Mouse (Mus musculus) CH12.LX (cell line): ENCODE measurements around the gene Npepps. TPM values are rescaled to one million over a fixed set of nuclear protein-coding genes. Genes with fewer than 3 reads are reported as not detected.

Source experiments
- DNase-seq: peaks from one replicate; pipeline ENCODE4 v3.0.0-alpha.2; 2013; ENCODE audit errors: extremely low read depth
- H3K27ac ChIP-seq: 2 replicates; pipeline ENCODE4 v1.5.1; 2012; ENCODE audit warnings: low read depth, mild to moderate bottlenecking, control low read depth, moderate library complexity; ENCODE audit not compliant: insufficient read depth
- H3K27me3 ChIP-seq: replicated peaks from 2 replicates; pipeline ENCODE3; 2012; ENCODE audit warnings: inconsistent platforms
- H3K36me3 ChIP-seq, 2 experiments: replicated peaks in 1 of 2; 2 replicates each; pipeline versions ENCODE3 to v1.6.1; 2012; ENCODE audit warnings: inconsistent platforms in 1 of 2, low read length in 1 of 2, mild to moderate bottlenecking in 1 of 2, mixed read lengths in 1 of 2, moderate library complexity in 1 of 2; ENCODE audit not compliant: control insufficient read depth in 1 of 2, insufficient read depth in 1 of 2
- H3K4me1 ChIP-seq, 2 experiments: 2 replicates each; pipeline ENCODE4 v1.6.1; 2012; ENCODE audit warnings: inconsistent platforms in 1 of 2, moderate library complexity in 1 of 2; ENCODE audit not compliant: insufficient read depth in 2 of 2, control insufficient read depth in 1 of 2
- H3K4me2 ChIP-seq: 2 replicates; pipeline ENCODE4 v1.6.1; 2012; ENCODE audit warnings: low read depth, mild to moderate bottlenecking, control low read depth; ENCODE audit not compliant: poor library complexity, insufficient read depth, severe bottlenecking
- H3K4me3 ChIP-seq, 3 experiments: fragments of 150-350 bp in 1 of 3; sonication (generic) in 1 of 3; replicated peaks in 1 of 3; 2 replicates each; pipeline versions ENCODE3 to v1.5.1; 2011 to 2012; ENCODE audit warnings: low read depth in 2 of 3, low read length in 2 of 3, mild to moderate bottlenecking in 2 of 3, moderate library complexity in 2 of 3, control low read depth in 1 of 3, improper control_type of control experiment in 1 of 3, inconsistent platforms in 1 of 3, mixed read lengths in 1 of 3; ENCODE audit not compliant: poor library complexity in 1 of 3
- H3K79me2 ChIP-seq: replicated peaks from 2 replicates; pipeline ENCODE4 v1.6.1; 2012; ENCODE audit warnings: mild to moderate bottlenecking, moderate library complexity; ENCODE audit not compliant: control insufficient read depth, poor library complexity, insufficient read depth, severe bottlenecking; ENCODE audit errors: extremely low read depth
- H3K9ac ChIP-seq: 2 replicates; pipeline ENCODE4 v1.6.1; 2012; ENCODE audit warnings: low read depth, mild to moderate bottlenecking, control low read depth, moderate library complexity; ENCODE audit not compliant: insufficient read depth
- H3K9me3 ChIP-seq: replicated peaks from 2 replicates; pipeline ENCODE3; 2012; ENCODE audit warnings: low read length, inconsistent platforms, mixed read lengths
- BHLHE40 ChIP-seq: IDR thresholded peaks from 2 replicates; pipeline ENCODE4 v1.6.1; 2011; ENCODE audit warnings: mild to moderate bottlenecking, low read depth, low read length, improper control_type of control experiment
- CHD1 ChIP-seq: IDR thresholded peaks from 2 replicates; pipeline ENCODE4 v1.6.1; 2012; ENCODE audit warnings: low read depth, low read length, improper control_type of control experiment, inconsistent platforms
- CTCF ChIP-seq, 2 experiments: IDR thresholded peaks in 1 of 2; conservative IDR thresholded peaks in 1 of 2; 2 replicates each; pipeline ENCODE4 v1.5.1; 2011 to 2012; ENCODE audit warnings: low read depth in 2 of 2, low read length in 2 of 2, improper control_type of control experiment in 1 of 2, inconsistent platforms in 1 of 2, mild to moderate bottlenecking in 1 of 2, moderate library complexity in 1 of 2
- E2F4 ChIP-seq: IDR thresholded peaks from 2 replicates; pipeline ENCODE4 v1.6.1; 2011; ENCODE audit warnings: low read depth, low read length, improper control_type of control experiment; ENCODE audit not compliant: insufficient replicate concordance
- ELF1 ChIP-seq: IDR thresholded peaks from 2 replicates; pipeline ENCODE4 v1.6.1; 2014; ENCODE audit warnings: low read depth, mild to moderate bottlenecking, inconsistent platforms, low read length, improper control_type of control experiment
- ETS1 ChIP-seq: conservative IDR thresholded peaks from 2 replicates; pipeline ENCODE4 v1.6.1; 2012; ENCODE audit warnings: low read depth, mild to moderate bottlenecking, inconsistent platforms, low read length, improper control_type of control experiment, moderate library complexity
- GABPA ChIP-seq: IDR thresholded peaks from 2 replicates; pipeline ENCODE4 v1.6.1; 2012; ENCODE audit warnings: low read depth, low read length, improper control_type of control experiment, inconsistent platforms; ENCODE audit not compliant: insufficient replicate concordance
- HCFC1 ChIP-seq: IDR thresholded peaks from 2 replicates; pipeline ENCODE4 v1.6.1; 2012; ENCODE audit warnings: low read depth, mild to moderate bottlenecking, inconsistent platforms, low read length, improper control_type of control experiment
- JUN ChIP-seq: IDR thresholded peaks from 2 replicates; pipeline ENCODE4 v1.6.1; 2011; ENCODE audit warnings: low read depth, mild to moderate bottlenecking, low read length, improper control_type of control experiment, moderate library complexity; ENCODE audit not compliant: insufficient read depth
- JUND ChIP-seq: conservative IDR thresholded peaks from 2 replicates; pipeline ENCODE4 v1.6.1; 2011; ENCODE audit warnings: low read depth, low read length, improper control_type of control experiment
- KAT2A ChIP-seq: IDR thresholded peaks from 2 replicates; pipeline ENCODE4 v1.6.1; 2012; ENCODE audit warnings: low read length, improper control_type of control experiment, inconsistent platforms; ENCODE audit not compliant: insufficient replicate concordance
- MAFK ChIP-seq: IDR thresholded peaks from 2 replicates; pipeline ENCODE4 v1.6.1; 2011; ENCODE audit warnings: low read length, improper control_type of control experiment; ENCODE audit not compliant: insufficient replicate concordance
- MEF2A ChIP-seq: IDR thresholded peaks from 2 replicates; pipeline ENCODE4 v1.6.1; 2014; ENCODE audit warnings: low read depth, mild to moderate bottlenecking, inconsistent platforms, low read length, improper control_type of control experiment, borderline replicate concordance
- MXI1 ChIP-seq: IDR thresholded peaks from 2 replicates; pipeline ENCODE4 v1.6.1; 2011; ENCODE audit warnings: mild to moderate bottlenecking, low read depth, low read length, improper control_type of control experiment
- NELFE ChIP-seq: IDR thresholded peaks from 2 replicates; pipeline ENCODE4 v1.6.1; 2011; ENCODE audit warnings: low read depth, low read length, improper control_type of control experiment
- NRF1 ChIP-seq: IDR thresholded peaks from 2 replicates; pipeline ENCODE4 v1.6.1; 2014; ENCODE audit warnings: low read depth, mild to moderate bottlenecking, inconsistent platforms, low read length, improper control_type of control experiment, moderate library complexity
- RAD21 ChIP-seq: IDR thresholded peaks from 2 replicates; pipeline ENCODE4 v1.6.1; 2011; ENCODE audit warnings: low read depth, mild to moderate bottlenecking, low read length, improper control_type of control experiment, moderate library complexity
- SMC3 ChIP-seq: IDR thresholded peaks from 2 replicates; pipeline ENCODE4 v1.6.1; 2011; ENCODE audit warnings: low read depth, low read length, improper control_type of control experiment
- TBP ChIP-seq: conservative IDR thresholded peaks from 2 replicates; pipeline ENCODE4 v1.6.1; 2011; ENCODE audit warnings: low read depth, low read length, improper control_type of control experiment
- TCF12 ChIP-seq: IDR thresholded peaks from 2 replicates; pipeline ENCODE4 v1.6.1; 2014; ENCODE audit warnings: low read depth, mild to moderate bottlenecking, inconsistent platforms, low read length, improper control_type of control experiment
- USF1 ChIP-seq: IDR thresholded peaks from 2 replicates; pipeline ENCODE4 v1.6.1; 2014; ENCODE audit warnings: low read depth, mild to moderate bottlenecking, inconsistent platforms, low read length, improper control_type of control experiment
- ZC3H11A ChIP-seq: IDR thresholded peaks from 2 replicates; pipeline ENCODE4 v1.6.1; 2012; ENCODE audit warnings: low read depth, mild to moderate bottlenecking, inconsistent platforms, low read length, improper control_type of control experiment
- ZKSCAN1 ChIP-seq: IDR thresholded peaks from 2 replicates; pipeline ENCODE4 v1.6.1; 2012; ENCODE audit warnings: low read depth, inconsistent platforms, low read length, improper control_type of control experiment, borderline replicate concordance
- ZMIZ1 ChIP-seq: IDR thresholded peaks from 2 replicates; pipeline ENCODE4 v1.6.1; 2012; ENCODE audit warnings: low read depth, mild to moderate bottlenecking, inconsistent platforms, low read length, improper control_type of control experiment
- ZNF384 ChIP-seq: IDR thresholded peaks from 2 replicates; pipeline ENCODE4 v1.6.1; 2012; ENCODE audit warnings: low read depth, low read length, improper control_type of control experiment, inconsistent platforms
- dilution Hi-C: fragments of 300-500 bp; cut with MboI; formaldehyde crosslinking; loops from 2 replicates; pipeline ENCODE4 v1.14.3; 2020; ENCODE audit warnings: low sequenced_read_pairs; ENCODE audit not compliant: extremely low pct_unique_long_range_greater_than_20kb, extremely low pct_ligation_motif_present
- in situ Hi-C: fragments of 300-500 bp; cut with MboI; formaldehyde crosslinking; loops from 3 replicates; pipeline ENCODE4 v1.14.3; 2019; ENCODE audit warnings: low sequenced_read_pairs, low pct_ligation_motif_present, low pct_unique_long_range_greater_than_20kb, mixed read lengths
- polyA plus RNA-seq: library from polyadenylated mRNA; unstranded; fragments of >175 nt; gene quantifications from 2 replicates; pipeline ENCODE4 v1.2.1, GENCODE M21; 2012; ENCODE audit warnings: low read depth; ENCODE audit not compliant: insufficient read length
- total RNA-seq, 2 experiments: library from RNA; depleted of rRNA; stranded (reverse); fragments of 300-350 nt in 1 of 2; fragments of >200 nt in 1 of 2; gene quantifications; 2 replicates each; pipeline ENCODE4 v1.2.3; 2012 to 2014

Npepps gene
- total and polyA plus RNA-seq, 3 experiments = 29.8 to 50.8 (median 42.5) TPM

GRCm38 (mm10) chr11:97304631-97305030 is 24.2 kb upstream of the Npepps start:
- Histone ChIP-seq H3K36me3 (no peaks in the 10 kb centered on the region), H3K27ac (no peak overlapping the region), H3K4me3 (no peak overlapping the region), H3K4me2 (no peak overlapping the region), H3K9ac (no peak overlapping the region), H3K9me3 (no peaks in the 10 kb centered on the region), H3K79me2 (no peaks in the 10 kb centered on the region), H3K27me3 (no peaks in the 10 kb centered on the region), H3K4me1 (peaks cover 0 to 4% of the 10 kb centered on the region in 2 experiments; a peak in 2 of 4 replicates)
- TF ChIP-seq ETS1 (no peak), BHLHE40 (no peak), JUN (no peak), NRF1 (no peak), E2F4 (no peak)
- in situ Hi-C loops (loop anchor here (5.0 kb wide), 1 partner anchor 102 kb away; no protein-coding TSS in a partner anchor), dilution Hi-C loops (no loop called here)
- DNase-seq = no peak

- no peak overlapping the region for H3K9ac ChIP-seq
- dilution Hi-C loops = no loop called here
- DNase-seq = no peak
These were observed 21.9 kb upstream of the Npepps start for GRCm38 (mm10) chr11:97302231-97302781.

GRCm38 (mm10) chr11:97301406-97301805 is 21.0 kb upstream of the Npepps start:
- Histone ChIP-seq H3K9ac (no peak overlapping the region), H3K27ac (no peak overlapping the region), H3K4me1 (peaks cover 0 to 3% of the 10 kb centered on the region in 2 experiments; a peak in 1 of 4 replicates), H3K36me3 (no peaks in the 10 kb centered on the region), H3K4me3 (no peak overlapping the region), H3K79me2 (no peaks in the 10 kb centered on the region), H3K4me2 (no peak overlapping the region), H3K9me3 (no peaks in the 10 kb centered on the region), H3K27me3 (no peaks in the 10 kb centered on the region)
- dilution Hi-C loops = no loop called here
- TF ChIP-seq ZKSCAN1 = no peak
- TF ChIP-seq HCFC1 = no peak
- TF ChIP-seq ZMIZ1 = no peak
- TF ChIP-seq GABPA = no peak
- TF ChIP-seq ELF1 = no peak
- TF ChIP-seq ZNF384 = no peak
- TF ChIP-seq CHD1 = no peak
- TF ChIP-seq TCF12 = no peak
- TF ChIP-seq MAFK = no peak
- TF ChIP-seq NELFE = no peak
- no peak for TF ChIP-seq MXI1
- TF ChIP-seq TBP = no peak
- TF ChIP-seq SMC3 = no peak
- no peak for TF ChIP-seq ZC3H11A
- DNase-seq = no peak
- in situ Hi-C loops = loop anchor here (5.0 kb wide), 1 partner anchor 99 kb away; no protein-coding TSS in a partner anchor

More at GRCm38 (mm10) chr11:97302231-97302781, 21.9 kb upstream of the Npepps start:
- in situ Hi-C loops = loop anchor here (5.0 kb wide), 1 partner anchor 100 kb away; no protein-coding TSS in a partner anchor
- Histone ChIP-seq H3K4me3 (no peak overlapping the region), H3K27ac (no peak overlapping the region), H3K79me2 (no peaks in the 10 kb centered on the region), H3K27me3 (no peaks in the 10 kb centered on the region), H3K4me1 (peaks cover 0 to 3% of the 10 kb centered on the region in 2 experiments; a peak in 1 of 4 replicates), H3K4me2 (no peak overlapping the region), H3K9me3 (no peaks in the 10 kb centered on the region), H3K36me3 (no peaks in the 10 kb centered on the region)
- TF ChIP-seq JUND (no peak), NELFE (no peak), TBP (no peak), MEF2A (no peak), SMC3 (no peak), CTCF (conservative IDR thresholded peaks at IDR 0.05 in 1 of 2, IDR thresholded peaks at IDR 0.05 in 1 of 2; ENCODE audit: low read depth in 2 of 2, low read length in 2 of 2) (no peak), RAD21 (no peak), MXI1 (no peak), HCFC1 (no peak), KAT2A (no peak), TCF12 (no peak), ZKSCAN1 (no peak), USF1 (no peak)
